9 mouse cellular contexts compared by ENCODE assay signal in genomic region chr3:152165014-152165350, GRCm38 (mm10). TPM values are rescaled to one million over a fixed set of nuclear protein-coding genes. Genes with fewer than 3 reads are reported as not detected.
DNase-seq lines count a peak whose midpoint lies in the region; ATAC-seq lines count a peak whose summit lies in the region.
"Had no signal": no experiment of that assay in that cellular context is flagged by ENCODE, and none has a peak within 500 bp of the region (broad histone marks: within the 10 kb centered on the region; RNA-seq: fewer than 3 reads in every experiment).

No protein-coding gene starts in this region.

- no peak; the same call in 1 of the 2 replicates for ATAC-seq in kidney, embryonic 14.5 days (ENCODE audit: low FRiP score, low TSS enrichment)
- peak; percentile 10; the same call in 1 of the 2 replicates for ATAC-seq in embryonic facial prominence, embryonic 12.5 days (ENCODE audit: insufficient number of reproducible peaks, insufficient read depth, low FRiP score, low TSS enrichment)
- ATAC-seq in hindbrain, embryonic 13.5 days (ENCODE audit: low FRiP score) = no peak
- ATAC-seq in midbrain, embryonic 12.5 days (ENCODE audit: low FRiP score, low read depth) = no peak

- peaks cover 9% of the 10 kb centered on the region for H3K27me3 ChIP-seq in kidney, embryonic 14.5 days (ENCODE audit: control insufficient read depth, insufficient read depth, low read length)
- H3K27me3 ChIP-seq in embryonic facial prominence, embryonic 12.5 days = peaks cover 10% of the 10 kb centered on the region
- peaks cover 17% of the 10 kb centered on the region for H3K27me3 ChIP-seq in hindbrain, embryonic 13.5 days
- peaks cover 42% of the 10 kb centered on the region for H3K27me3 ChIP-seq in midbrain, embryonic 12.5 days
- H3K27me3 ChIP-seq: Patski had no signal

- H3K9ac ChIP-seq in kidney, embryonic 14.5 days (ENCODE audit: low read depth, low read length) = peak overlapping the region; percentile 58; the same call in 1 of the 2 replicates
- H3K9ac ChIP-seq in embryonic facial prominence, embryonic 12.5 days = no peak overlapping the region
- H3K9ac ChIP-seq in hindbrain, embryonic 13.5 days = peak overlapping the region; percentile 82
- no peak overlapping the region for H3K9ac ChIP-seq in midbrain, embryonic 12.5 days (replicated peaks)

- DNase-seq in kidney, adult 11 months = no peak
- no peak for DNase-seq in layer of hippocampus, adult 11-12 months (ENCODE audit: low spot score)
- DNase-seq in adrenal gland, postnatal 25 days = no peak
- no peak for DNase-seq in left cerebral cortex, adult 18-20 months (ENCODE audit: low spot score in 2 of 2)

- H3K4me3 ChIP-seq in kidney, embryonic 14.5 days (ENCODE audit: low read length) = peak overlapping the region; percentile 54; the same call in 1 of the 2 replicates
- H3K4me3 ChIP-seq in embryonic facial prominence, embryonic 12.5 days = peak overlapping the region; percentile 52; the same call in 1 of the 2 replicates
- peak overlapping the region; percentile 65 for H3K4me3 ChIP-seq in hindbrain, embryonic 13.5 days
- H3K4me3 ChIP-seq in midbrain, embryonic 12.5 days = peak overlapping the region; percentile 55

- peaks cover 22% of the 10 kb centered on the region; the same call in 1 of the 2 replicates for H3K4me1 ChIP-seq in kidney, embryonic 14.5 days (ENCODE audit: control insufficient read depth, insufficient read depth, low read length)
- peaks cover 18% of the 10 kb centered on the region for H3K4me1 ChIP-seq in embryonic facial prominence, embryonic 12.5 days
- H3K4me1 ChIP-seq in hindbrain, embryonic 13.5 days (replicated peaks) = peaks cover 32% of the 10 kb centered on the region
- peaks cover 22% of the 10 kb centered on the region for H3K4me1 ChIP-seq in midbrain, embryonic 12.5 days

- H3K36me3 ChIP-seq in kidney, embryonic 14.5 days (ENCODE audit: control insufficient read depth, insufficient read depth, low read length) = no peaks in the 10 kb centered on the region
- H3K36me3 ChIP-seq in embryonic facial prominence, embryonic 12.5 days = no peaks in the 10 kb centered on the region
- H3K36me3 ChIP-seq in hindbrain, embryonic 13.5 days = no peaks in the 10 kb centered on the region
- H3K36me3 ChIP-seq in midbrain, embryonic 12.5 days = no peaks in the 10 kb centered on the region

- H3K27ac ChIP-seq in kidney, embryonic 14.5 days (ENCODE audit: low read depth, low read length) = no peak overlapping the region
- H3K27ac ChIP-seq in embryonic facial prominence, embryonic 12.5 days = no peak overlapping the region
- 0 out of 2 replicates have a peak overlapping the region, but pooled peaks have one; percentile 80 for H3K27ac ChIP-seq in hindbrain, embryonic 13.5 days
- no peak overlapping the region for H3K27ac ChIP-seq in midbrain, embryonic 12.5 days (replicated peaks)

- peak overlapping the region; percentile 95 for H3K4me2 ChIP-seq in kidney, embryonic 14.5 days (replicated peaks; ENCODE audit: low read depth, low read length)
- H3K4me2 ChIP-seq in embryonic facial prominence, embryonic 12.5 days (replicated peaks) = peak overlapping the region; percentile 99
- H3K4me2 ChIP-seq in hindbrain, embryonic 13.5 days = peak overlapping the region; percentile 93
- H3K4me2 ChIP-seq in midbrain, embryonic 12.5 days (replicated peaks) = peak overlapping the region; percentile 92

- H3K9me3 ChIP-seq in kidney, embryonic 14.5 days (ENCODE audit: control insufficient read depth, low read length) = no peaks in the 10 kb centered on the region
- no peaks in the 10 kb centered on the region for H3K9me3 ChIP-seq in embryonic facial prominence, embryonic 12.5 days
- H3K9me3 ChIP-seq in hindbrain, embryonic 13.5 days = 0 out of 2 replicates have a peak, but pooled peaks cover 7% of the 10 kb centered on the region
- H3K9me3 ChIP-seq in midbrain, embryonic 12.5 days = no peaks in the 10 kb centered on the region

- 31% methylated on average over 9 of the region's 9 CpGs for WGBS in kidney, embryonic 14.5 days
- 25% methylated on average over 9 of the region's 9 CpGs for WGBS in embryonic facial prominence, embryonic 12.5 days
- WGBS in hindbrain, embryonic 13.5 days = 28% methylated on average over 9 of the region's 9 CpGs
- whole genome bisulfite sequencing in midbrain, embryonic 12.5 days = 31% methylated on average over 9 of the region's 9 CpGs

RNA-seq across cellular contexts. Expression of gene Gipc2, which starts 1.0 kb away (rescaled TPM):
- polyA plus RNA-seq in kidney, embryonic 14.5 days (2014; fragmentation: Nextera tagmentation; extraction: Ambion mirVana) = 16.0 and 22.2 TPM in 2 replicates
- 2.4 and 3.5 TPM in 2 replicates for polyA plus RNA-seq in embryonic facial prominence, embryonic 12.5 days (2016; fragmentation: Nextera tagmentation; extraction: Ambion mirVana)
- polyA plus RNA-seq in hindbrain, embryonic 13.5 days (2015; fragmentation: Nextera tagmentation; extraction: Ambion mirVana) = 8.4 and 9.2 TPM in 2 replicates
- polyA plus RNA-seq in midbrain, embryonic 12.5 days (2016; fragmentation: Nextera tagmentation; extraction: Ambion mirVana) = 1.5 and 2.4 TPM in 2 replicates
- total RNA-seq in adrenal gland, postnatal 25 days (2021) = 1.1 TPM in 1 of 2 replicates, not detected in the other
- total RNA-seq in left cerebral cortex, adult 18-20 months (2021) = 1 to 10 TPM; 3.2 to 3.5 TPM

RNA-seq across cellular contexts. Expression of gene Dnajb4, which starts 45.1 kb away (rescaled TPM):
- 23.9 and 26.2 TPM in 2 replicates for polyA plus RNA-seq in kidney, embryonic 14.5 days (2014; fragmentation: Nextera tagmentation; extraction: Ambion mirVana)
- 29.4 and 33.0 TPM in 2 replicates for polyA plus RNA-seq in embryonic facial prominence, embryonic 12.5 days (2016; fragmentation: Nextera tagmentation; extraction: Ambion mirVana)
- 37.0 and 37.5 TPM in 2 replicates for polyA plus RNA-seq in hindbrain, embryonic 13.5 days (2015; fragmentation: Nextera tagmentation; extraction: Ambion mirVana)
- 27.4 and 31.2 TPM in 2 replicates for polyA plus RNA-seq in midbrain, embryonic 12.5 days (2016; fragmentation: Nextera tagmentation; extraction: Ambion mirVana)
- 35.4 and 36.6 TPM in 2 replicates for total RNA-seq in adrenal gland, postnatal 25 days (2021)
- 10 to 100 TPM; 74.9 to 82.4 TPM for total RNA-seq in left cerebral cortex, adult 18-20 months (2021)

RNA-seq across cellular contexts. Expression of gene Fubp1, which starts 45.2 kb away (rescaled TPM):
- polyA plus RNA-seq in kidney, embryonic 14.5 days (2014; fragmentation: Nextera tagmentation; extraction: Ambion mirVana) = 283 and 332 TPM in 2 replicates
- 367 and 370 TPM in 2 replicates for polyA plus RNA-seq in embryonic facial prominence, embryonic 12.5 days (2016; fragmentation: Nextera tagmentation; extraction: Ambion mirVana)
- polyA plus RNA-seq in hindbrain, embryonic 13.5 days (2015; fragmentation: Nextera tagmentation; extraction: Ambion mirVana) = 297 and 299 TPM in 2 replicates
- 393 and 419 TPM in 2 replicates for polyA plus RNA-seq in midbrain, embryonic 12.5 days (2016; fragmentation: Nextera tagmentation; extraction: Ambion mirVana)
- 157 and 210 TPM in 2 replicates for total RNA-seq in adrenal gland, postnatal 25 days (2021)
- total RNA-seq in left cerebral cortex, adult 18-20 months (2021) = 100 to 1,000 TPM; 116 to 121 TPM

Comparison
In these comparisons a context has a peak if more than half of its experiments do, and no peak if none do; other contexts are left out.
1. H3K9ac ChIP-seq: peak in kidney, embryonic 14.5 days (single experiment) and hindbrain, embryonic 13.5 days (single experiment); none in embryonic facial prominence, embryonic 12.5 days (single experiment) and midbrain, embryonic 12.5 days (single experiment).
2. Peak in every context shown above with its lines, with median percentiles within 50 percentile points of each other: H3K4me2 ChIP-seq and H3K4me3 ChIP-seq.